Mouse (Mus musculus): ENCODE results near the gene Mfsd2b. TPM values are rescaled to one million over a fixed set of nuclear protein-coding genes. Genes with fewer than 3 reads are reported as not detected.
"Not testable (repeated sequence)": the region's sequence is repeated elsewhere in the genome, so short reads cannot be mapped to it uniquely, and the experiment has no call there.

The Mfsd2b gene
- total RNA-seq (2021) = under 1 TPM; 0.36 to 0.59 TPM
- long read RNA-seq = 0 reads

GRCm38 (mm10) chr12:4874161-4874927 lies at the start of gene Mfsd2b:
Gene Mfsd2b (minus strand): TSS chr12:4874359.
- DNase-seq (ENCODE audit: low spot score in 2 of 2) = peak in 1 of 2 experiments; percentile 28

GRCm38 (mm10) chr12:4917805-4918591 lies 43.8 kb upstream of the Mfsd2b start:
- DNase-seq (ENCODE audit: low spot score in 2 of 2) = peak; percentile 39 to 59

- peak; percentile 97 to 98 for DNase-seq (ENCODE audit: low spot score in 2 of 2)
Observed at GRCm38 (mm10) chr12:4916994-4917804, 43.0 kb upstream of the Mfsd2b start, which contains the start of gene Atad2b. Gene Atad2b (plus strand): TSS chr12:4917353.

GRCm38 (mm10) chr12:4914944-4915343 lies 40.8 kb upstream of the Mfsd2b start:
- DNase-seq (ENCODE audit: low spot score in 2 of 2) = no peak

GRCm38 (mm10) chr12:4914441-4914840 lies 40.3 kb upstream of the Mfsd2b start:
- DNase-seq (ENCODE audit: low spot score in 2 of 2) = no peak

- no peak for DNase-seq (ENCODE audit: low spot score in 2 of 2)
Observed at GRCm38 (mm10) chr12:4911716-4912115, 37.6 kb upstream of the Mfsd2b start.

GRCm38 (mm10) chr12:4910496-4910895 lies 36.3 kb upstream of the Mfsd2b start:
- not testable (repeated sequence) for DNase-seq (ENCODE audit: low spot score in 2 of 2)

- DNase-seq (ENCODE audit: low spot score in 2 of 2) = no peak
Observed at GRCm38 (mm10) chr12:4908391-4908790, 34.2 kb upstream of the Mfsd2b start.

- DNase-seq (ENCODE audit: low spot score in 2 of 2) = peak; percentile 88 to 95
Observed at GRCm38 (mm10) chr12:4906951-4907906, 33.1 kb upstream of the Mfsd2b start, which contains the start of gene Ubxn2a. Gene Ubxn2a (minus strand): TSS chr12:4907705.

GRCm38 (mm10) chr12:4906476-4906875 lies 32.3 kb upstream of the Mfsd2b start:
- no peak for DNase-seq (ENCODE audit: low spot score in 2 of 2)

- DNase-seq (ENCODE audit: low spot score in 2 of 2) = no peak
Observed at GRCm38 (mm10) chr12:4905946-4906345, 31.8 kb upstream of the Mfsd2b start.

- no peak for DNase-seq (ENCODE audit: low spot score in 2 of 2)
Observed at GRCm38 (mm10) chr12:4898024-4898423, 23.9 kb upstream of the Mfsd2b start.

- no peak for DNase-seq (ENCODE audit: low spot score in 2 of 2)
Observed at GRCm38 (mm10) chr12:4889891-4890290, 15.7 kb upstream of the Mfsd2b start.

GRCm38 (mm10) chr12:4889251-4889650 lies 15.1 kb upstream of the Mfsd2b start:
- DNase-seq (ENCODE audit: low spot score in 2 of 2) = no peak

- no peak for DNase-seq (ENCODE audit: low spot score in 2 of 2)
Observed at GRCm38 (mm10) chr12:4888739-4889138, 14.6 kb upstream of the Mfsd2b start.

- DNase-seq (ENCODE audit: low spot score in 2 of 2) = not testable (repeated sequence)
Observed at GRCm38 (mm10) chr12:4886581-4886980, 12.4 kb upstream of the Mfsd2b start.

GRCm38 (mm10) chr12:4885062-4885461 lies 10.9 kb upstream of the Mfsd2b start:
- no peak for DNase-seq (ENCODE audit: low spot score in 2 of 2)

- no peak for DNase-seq (ENCODE audit: low spot score in 2 of 2)
Observed at GRCm38 (mm10) chr12:4882086-4882485, 7.9 kb upstream of the Mfsd2b start.

GRCm38 (mm10) chr12:4879048-4879447 lies 4.9 kb upstream of the Mfsd2b start:
- DNase-seq (ENCODE audit: low spot score in 2 of 2) = no peak

GRCm38 (mm10) chr12:4878296-4878783 lies 4.2 kb upstream of the Mfsd2b start:
- no peak for DNase-seq (ENCODE audit: low spot score in 2 of 2)

Measured in layer of hippocampus, adult 18-20 months (tissue).